Mouse (Mus musculus) heart, postnatal 14 days (tissue): ENCODE results near the gene N4bp2. TPM values are rescaled to one million over a fixed set of nuclear protein-coding genes. Genes with fewer than 3 reads are reported as not detected.

ENCODE experiments used
- DNase-seq, 2 experiments: peaks; one replicate each; pipeline ENCODE4 v3.0.0; 2021 to 2022
- intact Hi-C: fragments of 180-260 bp; cut with DNase I; formaldehyde crosslinking; loops from one replicate; pipeline ENCODE4 v1.15.1; 2025
- total RNA-seq, 2 experiments: library from RNA; stranded (reverse); gene quantifications; 2 replicates each; pipeline ENCODE4 v1.2.3; 2021

The N4bp2 gene
- total RNA-seq, 2 experiments from 2014 or later: 22.7 to 27.1 TPM

DNA sequence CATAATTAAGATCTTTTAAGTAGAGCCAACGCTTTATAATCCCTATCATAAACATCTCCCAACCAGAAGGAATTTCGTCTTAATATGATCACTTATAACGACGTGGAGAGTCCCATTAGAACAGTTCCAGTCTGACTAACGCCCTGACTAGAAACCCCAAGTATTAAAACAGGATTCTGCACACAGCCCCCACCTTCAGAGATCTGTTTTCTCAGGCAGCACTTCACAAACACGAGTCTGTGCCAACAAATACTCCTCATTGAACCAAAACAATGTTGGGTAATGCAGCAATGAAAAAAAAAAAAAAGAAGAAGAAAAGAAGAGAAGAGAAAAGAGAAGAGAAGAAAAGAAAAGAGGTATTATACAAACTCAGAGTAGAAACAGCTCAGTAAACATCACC is 96.1 kb downstream of the N4bp2 start:
- intact Hi-C loops: no loop called here
- no peak for DNase-seq

DNA sequence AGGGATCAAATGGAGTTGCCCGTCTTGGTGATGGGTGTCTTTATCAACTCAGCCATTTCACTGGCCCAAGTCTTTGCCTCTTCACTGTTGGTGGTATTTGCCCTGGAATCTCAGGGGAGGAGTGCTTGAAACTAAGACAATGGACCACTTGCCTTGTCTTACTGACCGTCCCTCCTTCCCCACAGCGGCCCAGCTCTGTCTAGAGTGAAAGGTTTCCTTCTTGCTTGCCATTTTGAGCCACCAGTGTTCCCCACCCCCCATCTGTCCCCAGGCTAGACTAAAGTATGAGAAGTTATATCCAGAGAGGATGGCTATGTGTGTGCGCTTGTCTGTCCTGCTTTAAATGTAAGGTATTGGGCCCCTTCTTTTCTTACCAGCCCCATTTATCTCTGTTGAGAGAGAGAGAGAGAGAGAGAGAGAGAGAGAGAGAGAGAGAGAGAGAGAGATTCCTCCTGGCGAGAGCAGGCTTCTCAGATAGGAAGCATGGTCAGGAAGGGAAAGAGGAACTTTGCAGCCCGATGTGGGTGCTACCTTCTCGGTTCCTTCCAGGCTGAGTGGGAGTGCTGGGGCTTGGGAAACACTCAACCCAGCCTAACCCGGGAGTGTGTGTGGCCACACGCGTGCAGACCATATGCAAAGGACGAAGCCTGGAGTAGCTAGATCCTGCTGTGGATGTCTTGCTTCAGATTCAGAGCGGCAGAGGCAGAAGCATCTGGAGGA is 97.1 kb downstream of the N4bp2 start:
- DNase-seq: no peak
- intact Hi-C loops: no loop called here

DNA sequence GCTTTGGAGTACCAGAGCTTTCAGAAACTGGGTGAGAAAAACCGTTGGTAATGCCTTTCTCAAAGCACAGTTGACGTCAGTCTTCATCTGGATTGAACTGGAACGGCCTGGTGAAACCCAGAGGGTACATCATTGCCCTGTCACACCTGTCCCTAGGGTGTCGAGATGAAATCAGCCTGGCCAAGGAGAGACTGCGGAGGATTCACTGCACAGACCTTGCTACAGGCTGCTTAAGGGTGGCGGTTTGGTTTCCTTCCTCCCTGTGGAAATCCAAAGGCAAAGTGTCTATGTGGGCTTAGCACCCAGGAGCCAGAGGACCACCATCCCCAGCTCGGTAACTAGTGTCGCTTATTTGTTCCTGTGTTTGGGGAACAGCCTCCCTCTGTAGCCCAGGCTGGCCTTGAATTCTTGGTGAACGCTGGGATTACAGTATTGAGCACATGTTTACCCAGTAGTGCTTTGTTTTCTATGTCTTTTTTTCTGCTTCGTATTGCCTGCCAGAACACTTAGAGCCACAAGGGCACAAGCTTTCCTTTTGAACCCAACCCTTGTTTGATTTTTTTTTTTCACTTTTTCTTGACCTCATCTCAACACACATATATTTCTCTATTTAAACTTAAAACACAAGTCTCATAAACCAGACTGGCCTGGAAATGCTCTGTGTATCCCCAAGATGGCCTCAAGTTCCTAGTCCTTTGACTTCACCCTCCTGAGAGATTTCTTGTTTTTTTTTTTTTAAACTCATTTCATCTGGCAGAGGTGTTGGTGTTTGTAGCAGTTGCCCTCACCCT is 98.0 kb downstream of the N4bp2 start, which contains the start of gene Rhoh:
Gene Rhoh, plus strand, starts transcription at position 60 of the 791 bp plus-strand sequence.
- DNase-seq: no peak
- intact Hi-C loops: no loop called here

DNA sequence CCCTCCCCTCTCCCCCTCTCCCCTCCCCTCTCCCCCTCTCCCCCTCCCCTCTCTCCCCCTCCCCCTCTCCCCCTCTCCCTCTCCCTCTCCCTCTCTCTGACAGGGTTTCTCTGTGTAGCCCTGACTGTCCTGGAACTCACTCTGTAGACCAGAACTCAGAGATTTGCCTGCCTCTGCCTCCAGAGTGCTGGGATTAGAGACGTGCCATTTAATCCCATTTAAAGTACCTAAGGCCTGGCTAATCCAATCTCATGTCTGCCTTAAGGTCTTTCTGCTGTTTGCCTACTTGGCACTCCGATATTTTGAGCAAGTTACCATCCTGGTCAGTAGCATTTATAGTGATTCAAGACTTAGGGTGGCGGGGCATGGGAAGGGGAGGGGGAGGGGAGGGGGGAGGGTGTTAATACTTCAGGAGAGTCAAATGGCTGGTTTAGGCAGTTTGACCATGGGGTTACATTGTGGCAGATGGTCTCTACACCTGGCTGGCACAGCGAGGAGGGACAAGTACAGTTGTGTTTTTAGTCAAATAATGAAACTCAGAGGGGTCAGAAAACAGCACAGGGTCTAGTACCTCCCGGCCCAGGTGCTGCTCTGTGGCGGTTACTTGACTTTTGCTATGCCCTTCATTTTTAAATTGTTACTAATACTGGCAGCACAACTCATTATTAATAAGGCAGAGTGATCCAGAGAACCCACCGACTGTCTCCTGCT is 99.1 kb downstream of the N4bp2 start:
- no peak for DNase-seq
- intact Hi-C loops: no loop called here

DNA sequence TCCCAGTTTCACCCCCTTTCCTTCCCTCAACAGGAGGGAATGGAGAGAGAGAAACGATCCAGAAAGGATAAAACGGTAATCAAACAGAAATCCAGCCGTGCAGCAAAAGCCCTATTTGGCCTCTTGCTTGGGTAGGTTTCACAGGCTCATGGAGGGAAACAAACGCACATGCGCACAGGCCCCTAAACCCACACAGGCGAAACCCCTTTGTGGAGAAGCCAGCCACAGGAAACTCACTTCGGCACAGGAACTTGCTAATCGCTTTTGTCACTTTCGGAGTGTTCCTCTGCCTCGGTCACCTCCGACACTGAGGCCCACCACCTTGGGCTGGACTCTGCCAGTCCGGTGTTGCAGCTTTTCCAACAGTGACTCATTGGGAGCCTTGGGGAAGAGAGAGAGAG is 100.0 kb downstream of the N4bp2 start:
- intact Hi-C loops: no loop called here
- DNase-seq: peak in 1 of 2 experiments; percentile 9

DNA sequence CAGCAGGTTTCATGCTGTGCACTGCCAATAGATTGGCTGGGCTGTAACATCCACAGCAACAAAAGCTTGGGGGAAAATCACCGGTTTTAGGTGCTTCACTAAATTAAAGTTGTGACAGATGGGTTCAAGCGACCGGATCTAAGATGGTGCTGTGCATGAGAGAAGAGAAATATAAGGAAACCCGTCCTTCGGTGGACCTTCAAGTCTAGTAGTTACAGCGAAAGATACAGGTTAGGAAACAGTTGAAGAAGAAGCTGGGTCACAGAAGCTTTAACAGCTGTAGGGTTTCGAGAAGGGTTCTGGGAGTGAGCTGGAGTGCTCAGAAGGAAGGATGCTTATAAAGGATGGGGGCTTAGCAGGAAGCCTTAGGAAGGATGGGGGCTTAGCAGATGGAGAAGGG is 101.2 kb downstream of the N4bp2 start:
- intact Hi-C loops: no loop called here
- no peak for DNase-seq

DNA sequence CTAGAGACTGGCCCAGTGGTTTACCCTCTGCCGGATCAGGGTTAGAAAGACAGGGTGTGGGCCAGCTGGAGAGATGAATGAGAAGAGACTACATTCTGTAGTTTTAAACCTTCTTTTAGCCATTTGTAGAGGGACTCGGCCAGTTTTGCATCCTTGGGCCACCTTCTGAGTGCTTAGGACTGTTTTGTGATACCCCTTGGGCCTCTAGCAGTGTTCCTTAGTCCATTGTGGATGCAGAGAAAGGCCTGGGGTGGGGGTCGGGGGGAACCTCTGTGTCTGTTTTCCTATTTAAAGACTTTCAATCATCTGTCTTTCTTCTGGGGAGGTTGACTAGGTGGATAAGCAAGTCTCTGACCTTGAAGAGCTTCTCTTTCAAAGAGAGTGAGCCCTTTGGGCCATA is 101.6 kb downstream of the N4bp2 start:
- intact Hi-C loops: no loop called here
- DNase-seq: no peak

DNA sequence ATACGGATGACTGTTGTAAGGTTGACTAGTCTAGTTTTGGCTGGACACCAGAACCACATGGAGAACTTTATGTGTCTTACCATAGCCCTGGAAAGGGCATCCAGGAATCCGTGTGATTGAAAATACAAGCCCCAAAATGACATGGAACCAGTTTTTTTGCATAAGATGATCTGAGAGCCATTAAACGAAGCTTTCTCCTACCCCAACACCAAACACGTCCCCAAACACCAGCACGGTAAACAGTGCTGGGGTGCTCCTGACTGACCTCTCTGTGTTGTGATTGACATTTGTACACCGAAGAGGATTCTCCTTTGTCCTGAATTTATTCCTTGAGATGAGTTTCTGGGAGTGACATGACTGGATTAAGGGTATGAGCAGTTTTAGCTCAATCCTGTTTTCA is 103.3 kb downstream of the N4bp2 start:
- intact Hi-C loops: no loop called here
- no peak for DNase-seq

DNA sequence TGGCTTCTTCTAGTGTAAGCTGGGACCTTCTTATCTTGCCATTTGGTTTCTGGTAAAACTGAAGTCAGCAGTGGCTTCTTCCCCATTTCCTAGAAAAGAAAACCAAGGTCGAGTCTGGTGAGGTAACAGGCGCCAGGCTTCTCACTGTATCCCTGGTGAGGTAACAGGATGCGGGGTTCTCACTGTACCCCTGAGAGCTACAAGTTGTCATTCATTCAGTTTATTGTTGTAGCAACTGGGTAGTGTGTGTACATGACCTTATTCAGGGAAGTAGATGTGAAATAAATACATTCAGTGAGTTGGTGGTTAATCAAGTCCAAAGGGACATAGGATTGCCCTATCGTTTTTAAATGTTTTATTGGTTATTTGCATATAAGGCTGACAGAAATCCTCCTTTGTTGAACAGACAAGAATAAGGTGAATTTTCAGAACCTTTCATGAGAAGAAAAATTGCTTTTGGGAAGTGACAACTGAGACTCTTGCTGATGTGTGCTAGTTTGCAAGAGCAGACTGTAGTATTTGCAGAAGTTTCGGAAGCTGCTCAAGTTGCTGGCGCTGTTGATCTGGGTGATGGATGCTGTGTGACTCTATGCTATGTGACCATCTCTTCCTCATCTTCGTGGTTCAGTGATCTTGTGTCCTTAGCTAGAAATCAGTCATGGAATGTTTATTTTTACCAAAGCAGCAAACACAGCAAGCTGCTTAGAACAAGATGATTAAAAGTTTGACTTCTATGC is 104.2 kb downstream of the N4bp2 start:
- intact Hi-C loops: no loop called here

DNA sequence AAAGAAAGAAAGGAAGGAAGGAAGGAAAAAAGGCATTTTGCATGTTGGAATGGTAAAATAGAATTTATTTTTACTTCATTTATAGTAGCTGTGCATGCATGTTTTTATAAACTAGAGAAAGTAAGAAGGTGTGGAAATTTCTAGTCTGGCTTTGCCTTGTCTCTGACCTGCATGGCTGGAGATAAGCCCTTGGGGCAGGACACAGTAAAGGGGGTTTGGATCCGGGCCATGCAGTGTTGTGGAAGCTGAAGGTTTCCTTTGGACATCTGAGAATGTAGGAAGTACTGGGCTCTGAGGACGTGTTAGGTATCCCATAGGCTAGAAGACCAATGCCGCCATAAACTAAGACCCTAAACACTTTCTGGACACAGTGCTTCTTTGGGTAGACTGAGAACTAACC is 105.1 kb downstream of the N4bp2 start:
- DNase-seq: no peak
- intact Hi-C loops: no loop called here

More for the DNA sequence above, 104.2 kb downstream of the N4bp2 start:
- DNase-seq: no peak

DNA sequence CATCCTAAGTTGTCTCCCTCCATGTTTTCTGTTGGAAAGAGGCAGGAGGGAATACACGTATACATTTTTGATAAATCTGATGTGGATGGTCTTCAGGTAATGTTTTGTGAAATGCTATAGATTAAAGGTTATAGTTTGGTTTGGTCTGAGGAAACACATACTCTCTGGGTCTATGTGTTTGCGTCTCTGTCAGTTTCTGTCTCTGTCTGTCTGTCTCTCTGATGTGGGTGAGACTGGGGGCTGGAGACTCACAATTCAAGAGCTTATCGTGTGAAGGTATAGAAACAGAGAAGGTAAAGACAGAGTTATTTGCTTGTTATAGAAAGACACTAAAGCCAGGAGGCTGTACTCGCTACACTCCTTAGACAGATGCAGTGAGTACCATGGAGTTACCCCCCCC is 106.3 kb downstream of the N4bp2 start:
- intact Hi-C loops: no loop called here
- DNase-seq: no peak

DNA sequence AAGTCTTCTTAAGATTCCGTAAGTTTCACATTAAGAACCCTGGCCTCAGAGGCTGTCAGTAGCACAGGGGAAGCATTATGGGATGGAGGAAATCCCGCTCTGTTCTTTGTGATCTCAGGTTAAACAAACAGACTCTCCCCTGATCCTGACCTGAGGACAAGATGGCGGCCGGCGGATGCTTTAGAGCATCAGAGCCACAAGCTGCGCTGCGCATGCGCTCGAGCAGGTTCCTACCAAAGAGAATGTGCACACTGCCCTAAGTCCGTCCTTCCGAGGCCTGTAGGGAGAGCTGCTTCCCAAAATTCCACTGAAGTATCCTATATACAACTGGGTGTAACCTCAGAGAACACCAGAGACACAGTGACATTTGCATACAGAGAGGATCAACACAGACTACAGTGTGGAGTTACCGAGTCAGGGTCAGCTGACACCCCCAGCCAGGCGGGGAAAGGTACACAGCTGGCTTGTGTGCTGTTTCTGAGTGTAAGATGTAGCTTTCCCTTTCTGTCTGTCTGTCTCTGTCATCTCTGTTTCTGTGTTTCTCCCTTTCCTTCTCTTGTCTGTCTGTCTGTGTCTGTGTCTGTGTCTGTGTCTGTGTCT is 108.1 kb downstream of the N4bp2 start:
- DNase-seq: no peak
- intact Hi-C loops: no loop called here

DNA sequence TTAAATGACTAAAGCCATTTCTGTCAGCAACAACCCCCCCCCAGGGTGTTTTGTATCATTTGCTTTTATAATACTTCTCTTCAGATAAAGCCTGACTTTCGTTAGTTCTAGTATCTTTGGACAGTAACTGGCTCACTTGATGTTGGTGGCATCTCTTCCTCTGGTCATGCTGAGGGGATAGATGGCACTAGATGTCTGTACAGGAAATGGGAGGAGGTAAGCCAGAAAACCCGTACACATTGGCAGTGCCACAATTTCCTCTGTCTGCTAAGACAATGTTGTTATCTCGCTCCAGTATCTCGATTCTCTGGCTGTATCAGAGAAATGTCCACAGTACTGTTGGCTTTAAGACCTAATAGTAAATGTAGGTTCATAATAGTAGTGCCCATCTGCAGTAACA is 109.9 kb downstream of the N4bp2 start:
- intact Hi-C loops: no loop called here

DNA sequence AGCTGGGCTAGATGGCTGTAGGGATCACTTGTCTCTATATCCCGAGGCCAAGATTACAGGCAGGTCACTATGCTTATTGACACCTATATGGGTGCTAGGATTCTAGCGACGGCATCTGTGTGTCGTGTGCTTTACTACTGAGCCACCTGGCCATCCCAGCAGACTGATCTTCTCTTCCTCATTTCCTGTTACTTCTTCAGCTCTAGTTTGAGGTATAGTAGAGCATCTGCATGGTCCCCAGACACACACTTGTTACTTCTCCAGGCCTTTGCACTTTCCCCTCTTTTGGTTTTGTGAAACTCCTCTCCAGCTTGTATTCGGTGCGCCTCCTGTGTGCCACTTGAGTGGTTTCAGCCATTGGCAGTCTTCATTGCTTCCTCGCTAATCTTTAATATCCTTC is 111.9 kb downstream of the N4bp2 start:
- intact Hi-C loops: no loop called here
- DNase-seq: no peak

More for the DNA sequence above, 109.9 kb downstream of the N4bp2 start:
- DNase-seq: no peak

DNA sequence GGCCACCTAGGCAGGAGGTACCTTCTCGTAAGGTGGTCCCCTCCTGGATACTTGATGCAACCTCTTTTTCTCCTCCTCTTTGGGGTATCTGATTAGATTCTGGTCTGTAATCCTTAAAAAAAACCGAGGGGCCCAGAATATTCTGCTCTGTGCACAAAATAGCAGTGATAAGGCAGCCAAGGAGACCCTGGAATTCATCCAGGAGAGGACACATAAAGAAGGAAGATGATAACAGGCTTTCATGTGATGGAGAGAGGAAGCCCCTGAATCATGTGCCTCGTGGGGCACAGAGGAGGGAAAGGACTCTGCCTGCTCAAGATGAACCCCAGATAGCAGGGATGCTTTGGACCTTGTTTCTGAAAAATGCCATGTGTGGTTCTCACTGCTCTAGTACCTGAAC is 115.0 kb downstream of the N4bp2 start:
- no peak for DNase-seq
- intact Hi-C loops: no loop called here

Other genes with a start within 250 kb of the N4bp2 start
- 100 to 1,000 TPM in 1 of 2 experiments, 10 to 100 TPM in 1; 93.4 to 103 TPM for gene Smim14, start 226.3 kb upstream of the N4bp2 start, total RNA-seq
- 10 to 100 TPM; 62.5 to 66.3 TPM for gene Ube2k, start 226.3 kb upstream of the N4bp2 start, total RNA-seq
- gene Pds5a, start 65.2 kb upstream of the N4bp2 start, total RNA-seq: 10 to 100 TPM; 59.8 to 67.0 TPM
- 1 to 10 TPM in 1 of 2 experiments, under 1 TPM in 1; 0.57 to 4.5 TPM for gene Rhoh, start 97.7 kb downstream of the N4bp2 start, total RNA-seq
- gene Chrna9, start 171.4 kb downstream of the N4bp2 start, total RNA-seq: 1 to 10 TPM in 1 of 2 experiments, under 1 TPM in 1; 0.14 to 5.2 TPM
- not detected for gene 9130230L23Rik, start 240.8 kb downstream of the N4bp2 start, total RNA-seq